Mouse (Mus musculus): Measurements from ENCODE around the gene Gm17606. TPM values are rescaled to one million over a fixed set of nuclear protein-coding genes. Genes with fewer than 3 reads are reported as not detected.

Gm17606 gene
- polyA plus RNA-seq, 1 experiment from 2014 or later: not detected

DNA sequence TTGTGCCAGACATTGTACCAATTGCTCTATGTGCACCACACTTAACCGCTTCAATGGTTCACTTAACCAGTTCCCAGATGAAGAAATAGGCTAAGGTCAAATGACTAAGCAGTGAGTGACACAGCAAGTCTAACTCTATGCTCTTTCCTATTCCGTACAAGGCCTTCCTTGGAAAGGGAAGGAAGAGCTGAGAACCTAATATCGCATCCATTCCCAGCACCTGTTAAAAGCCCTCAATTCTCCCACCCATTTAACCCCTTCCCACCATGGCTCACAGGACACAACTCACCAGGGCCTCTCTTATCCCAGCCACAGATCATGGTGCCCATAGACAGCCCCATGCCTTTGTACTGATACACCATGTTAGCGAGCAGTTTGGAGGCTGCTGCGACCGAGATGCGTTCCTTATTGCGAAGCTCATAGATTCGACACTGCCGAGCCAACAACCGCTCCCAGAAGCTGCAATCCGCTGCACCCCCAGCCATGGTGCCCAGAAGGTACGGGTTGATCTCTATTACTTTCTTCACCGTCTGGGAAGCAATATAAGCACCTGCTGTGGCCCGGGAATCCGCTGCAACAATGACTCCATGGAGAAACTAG is 24.4 kb upstream of the Gm17606 start:
- H3K9me3 ChIP-seq (ENCODE audit: control insufficient read depth, low read depth, low read length): no peaks in the 10 kb centered on the region
- H3K36me3 ChIP-seq (ENCODE audit: control insufficient read depth, insufficient read depth, low read length): peaks cover 11% of the 10 kb centered on the region
- no peak overlapping the region for H3K4me2 ChIP-seq (replicated peaks; ENCODE audit: low read depth, low read length)
- H3K27ac ChIP-seq (ENCODE audit: low read length): no peak overlapping the region
- no peak for ATAC-seq (ENCODE audit: insufficient number of reproducible peaks, insufficient read depth, low FRiP score, low read depth)
- 92% methylated on average over 16 of the region's 16 CpGs for WGBS
- no peaks in the 10 kb centered on the region for H3K4me1 ChIP-seq (ENCODE audit: control insufficient read depth, insufficient read depth, low read length)
- H3K9ac ChIP-seq (replicated peaks; ENCODE audit: low read depth, low read length): no peak overlapping the region
- H3K4me3 ChIP-seq (ENCODE audit: low read depth, low read length): no peak overlapping the region
- H3K27me3 ChIP-seq (ENCODE audit: control insufficient read depth, insufficient read depth, low read length): no peaks in the 10 kb centered on the region

DNA sequence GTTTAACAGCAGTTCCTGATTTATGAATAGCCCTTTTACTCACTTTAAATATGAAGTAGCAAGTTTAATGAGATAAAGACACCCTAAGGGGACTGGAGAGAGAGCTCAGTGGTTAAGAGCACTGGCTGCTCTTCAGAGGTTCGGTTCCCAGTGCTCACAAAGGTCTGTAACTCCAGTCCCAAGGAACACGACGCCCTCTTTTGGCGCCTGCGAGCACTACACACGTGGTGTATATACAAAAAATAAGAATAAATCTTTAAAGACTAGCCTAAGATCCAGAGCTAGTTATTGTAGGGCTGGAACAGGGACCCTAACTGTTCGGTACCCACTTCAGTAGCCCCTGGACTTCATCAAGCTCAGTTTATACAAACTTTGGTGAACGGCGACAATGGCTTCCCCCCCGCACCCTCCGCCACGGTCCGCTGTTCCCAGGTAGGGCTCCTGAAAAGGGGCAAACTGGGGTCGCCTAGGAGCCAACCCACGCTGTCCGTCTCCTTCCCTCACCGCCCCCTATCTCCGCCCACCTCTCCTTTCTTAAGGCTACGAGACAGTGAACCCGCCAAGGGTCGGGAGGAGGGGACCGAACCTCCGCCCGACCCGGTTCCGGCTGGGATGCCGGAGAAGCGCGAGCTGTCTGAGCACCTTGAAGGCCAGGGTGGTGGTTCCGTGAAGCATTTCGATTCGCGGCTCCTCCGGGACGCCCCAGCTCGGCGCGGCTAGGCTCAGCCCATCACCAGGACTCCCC is 23.4 kb upstream of the Gm17606 start:
- Histone ChIP-seq H3K27me3 (ENCODE audit: control insufficient read depth, insufficient read depth, low read length) (no peaks in the 10 kb centered on the region), H3K9ac (replicated peaks; ENCODE audit: low read depth, low read length) (peak overlapping the region; percentile 74), H3K4me1 (ENCODE audit: control insufficient read depth, insufficient read depth, low read length) (no peaks in the 10 kb centered on the region), H3K9me3 (ENCODE audit: control insufficient read depth, low read depth, low read length) (no peaks in the 10 kb centered on the region), H3K4me3 (ENCODE audit: low read depth, low read length) (peak overlapping the region; percentile 84), H3K36me3 (ENCODE audit: control insufficient read depth, insufficient read depth, low read length) (peaks cover 11% of the 10 kb centered on the region), H3K27ac (ENCODE audit: low read length) (peak overlapping the region; percentile 64), H3K4me2 (replicated peaks; ENCODE audit: low read depth, low read length) (peak overlapping the region; percentile 70)
- 2% methylated on average over 38 of the region's 38 CpGs for WGBS
- peak; percentile 56; the same call in 1 of the 2 replicates for ATAC-seq (ENCODE audit: insufficient number of reproducible peaks, insufficient read depth, low FRiP score, low read depth)

DNA sequence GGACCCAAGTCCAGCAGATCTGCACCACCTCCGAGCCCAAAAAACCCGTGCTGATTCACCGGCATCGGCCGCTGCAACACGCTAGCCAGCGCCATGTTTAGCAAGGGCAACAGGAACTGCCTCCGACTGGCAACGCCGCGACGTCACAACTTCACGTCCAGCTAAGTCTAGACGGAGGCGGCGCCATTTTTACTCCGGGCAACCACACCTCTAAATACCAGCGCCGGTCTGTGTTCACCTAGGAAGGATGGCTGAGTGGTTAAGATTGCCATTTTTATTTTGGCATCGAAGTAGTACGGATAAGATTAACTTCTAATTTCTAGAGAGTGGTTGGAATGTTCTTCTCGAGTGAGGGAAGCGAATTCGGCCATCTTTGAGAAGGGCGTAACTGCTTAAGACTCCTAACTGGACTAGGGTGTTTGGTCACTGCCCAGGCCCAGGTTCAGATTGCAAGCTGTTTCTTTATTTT is 22.8 kb upstream of the Gm17606 start, which contains the start of gene Psmb5:
Psmb5 (minus strand) TSS at position 126 of the 469 bp plus-strand sequence.
- Histone ChIP-seq H3K4me2 (replicated peaks; ENCODE audit: low read depth, low read length) (peak within 1 kb of the TSS; percentile 70), H3K9me3 (ENCODE audit: control insufficient read depth, low read depth, low read length) (no peaks in the 10 kb centered on the region), H3K27ac (ENCODE audit: low read length) (peak within 1 kb of the TSS; percentile 64), H3K27me3 (ENCODE audit: control insufficient read depth, insufficient read depth, low read length) (no peaks in the 10 kb centered on the region), H3K4me1 (ENCODE audit: control insufficient read depth, insufficient read depth, low read length) (no peaks in the 10 kb centered on the region), H3K9ac (replicated peaks; ENCODE audit: low read depth, low read length) (peak within 1 kb of the TSS; percentile 74), H3K4me3 (ENCODE audit: low read depth, low read length) (peak within 1 kb of the TSS; percentile 84), H3K36me3 (ENCODE audit: control insufficient read depth, insufficient read depth, low read length) (peaks cover 7% of the 10 kb centered on the region)
- under 1% methylated on average over 25 of the region's 25 CpGs for WGBS
- peak; percentile 83 for ATAC-seq (ENCODE audit: insufficient number of reproducible peaks, insufficient read depth, low FRiP score, low read depth)

DNA sequence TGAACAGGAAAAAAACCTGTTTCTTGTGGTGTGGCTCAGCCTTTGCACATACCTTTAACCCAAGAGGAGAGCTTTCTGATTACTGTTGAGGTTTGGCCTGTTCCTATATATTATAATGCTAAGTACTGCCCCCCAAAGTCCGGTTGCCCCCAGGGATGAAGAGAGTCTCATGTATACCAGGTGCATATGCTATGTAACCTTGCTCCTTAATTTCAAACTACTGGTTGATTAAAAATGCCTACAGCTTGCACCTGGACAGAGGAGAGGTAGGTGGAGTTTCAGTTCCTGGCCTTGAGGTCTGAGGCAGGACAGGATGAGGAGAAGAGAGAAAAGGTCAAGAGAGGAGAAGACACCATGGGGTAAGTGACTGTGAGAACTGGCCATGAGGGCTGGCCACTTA is 19.6 kb upstream of the Gm17606 start, which contains the start of gene Psmb11:
Psmb11 (plus strand) TSS at position 301 of the 400 bp plus-strand sequence.
- 82% methylated on average over 1 of the region's 1 CpGs for WGBS
- H3K27me3 ChIP-seq (ENCODE audit: control insufficient read depth, insufficient read depth, low read length): no peaks in the 10 kb centered on the region
- H3K27ac ChIP-seq (ENCODE audit: low read length): no peak within 1 kb of the TSS
- H3K4me3 ChIP-seq (ENCODE audit: low read depth, low read length): no peak within 1 kb of the TSS
- no peaks in the 10 kb centered on the region for H3K4me1 ChIP-seq (ENCODE audit: control insufficient read depth, insufficient read depth, low read length)
- H3K9ac ChIP-seq (replicated peaks; ENCODE audit: low read depth, low read length): no peak within 1 kb of the TSS
- no peak within 1 kb of the TSS for H3K4me2 ChIP-seq (replicated peaks; ENCODE audit: low read depth, low read length)
- peaks cover 2% of the 10 kb centered on the region; the same call in 1 of the 2 replicates for H3K36me3 ChIP-seq (ENCODE audit: control insufficient read depth, insufficient read depth, low read length)
- ATAC-seq (ENCODE audit: insufficient number of reproducible peaks, insufficient read depth, low FRiP score, low read depth): no peak
- H3K9me3 ChIP-seq (ENCODE audit: control insufficient read depth, low read depth, low read length): no peaks in the 10 kb centered on the region

DNA sequence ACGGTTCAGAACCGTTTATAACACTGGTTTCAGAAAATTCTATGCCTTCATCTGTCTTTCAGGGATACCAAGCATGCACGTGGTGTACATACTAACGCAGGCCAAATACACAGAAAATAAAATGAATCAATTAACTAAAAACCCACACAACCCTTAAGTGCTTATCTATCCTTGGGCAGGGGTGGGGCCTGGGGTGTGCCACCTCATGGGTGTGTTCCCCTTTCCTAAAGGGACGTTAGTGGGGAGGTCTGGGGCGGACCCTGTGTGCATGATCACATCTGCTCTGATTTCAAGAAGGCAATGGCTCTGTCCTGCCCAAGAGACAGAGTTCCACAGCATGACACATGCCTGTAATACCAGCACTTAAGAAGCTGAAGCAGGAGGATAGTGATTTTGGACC is 17.4 kb upstream of the Gm17606 start:
- 83% methylated on average over 6 of the region's 6 CpGs for WGBS
- ATAC-seq (ENCODE audit: insufficient number of reproducible peaks, insufficient read depth, low FRiP score, low read depth): no peak

DNA sequence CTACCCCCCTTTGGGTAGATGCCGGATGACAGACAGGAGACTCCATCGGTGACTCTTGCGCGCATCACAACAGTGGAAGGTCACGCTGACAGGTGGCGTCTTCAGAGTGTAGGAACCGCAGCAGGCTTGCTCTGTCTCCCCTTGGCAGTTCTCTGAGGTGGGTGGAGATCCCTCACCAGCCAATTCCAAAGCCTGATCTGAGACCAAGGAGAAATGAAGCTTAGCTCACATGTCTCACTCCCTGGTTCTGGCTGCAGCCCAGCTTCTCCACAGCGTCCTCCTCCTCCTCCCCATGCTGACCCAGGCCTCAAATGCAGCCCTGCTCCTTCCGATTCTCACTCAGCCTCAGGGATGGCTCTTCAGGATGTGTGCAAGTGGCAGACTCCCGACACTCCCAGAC is 15.8 kb upstream of the Gm17606 start:
- H3K9me3 ChIP-seq (ENCODE audit: control insufficient read depth, low read depth, low read length): no peaks in the 10 kb centered on the region
- H3K27ac ChIP-seq (ENCODE audit: low read length): no peak overlapping the region
- H3K27me3 ChIP-seq (ENCODE audit: control insufficient read depth, insufficient read depth, low read length): no peaks in the 10 kb centered on the region
- no peaks in the 10 kb centered on the region for H3K36me3 ChIP-seq (ENCODE audit: control insufficient read depth, insufficient read depth, low read length)
- WGBS: 67% methylated on average over 10 of the region's 10 CpGs
- H3K4me2 ChIP-seq (replicated peaks; ENCODE audit: low read depth, low read length): no peak overlapping the region
- H3K4me3 ChIP-seq (ENCODE audit: low read depth, low read length): no peak overlapping the region
- no peak overlapping the region for H3K9ac ChIP-seq (replicated peaks; ENCODE audit: low read depth, low read length)
- no peaks in the 10 kb centered on the region for H3K4me1 ChIP-seq (ENCODE audit: control insufficient read depth, insufficient read depth, low read length)
- no peak for ATAC-seq (ENCODE audit: insufficient number of reproducible peaks, insufficient read depth, low FRiP score, low read depth)

More for the DNA sequence above, 17.4 kb upstream of the Gm17606 start:
- H3K36me3 ChIP-seq (ENCODE audit: control insufficient read depth, insufficient read depth, low read length): no peaks in the 10 kb centered on the region
- no peak overlapping the region for H3K4me2 ChIP-seq (replicated peaks; ENCODE audit: low read depth, low read length)
- no peak overlapping the region for H3K9ac ChIP-seq (replicated peaks; ENCODE audit: low read depth, low read length)
- H3K4me3 ChIP-seq (ENCODE audit: low read depth, low read length): no peak overlapping the region
- H3K27me3 ChIP-seq (ENCODE audit: control insufficient read depth, insufficient read depth, low read length): no peaks in the 10 kb centered on the region
- no peaks in the 10 kb centered on the region for H3K4me1 ChIP-seq (ENCODE audit: control insufficient read depth, insufficient read depth, low read length)
- no peak overlapping the region for H3K27ac ChIP-seq (ENCODE audit: low read length)
- H3K9me3 ChIP-seq (ENCODE audit: control insufficient read depth, low read depth, low read length): no peaks in the 10 kb centered on the region

DNA sequence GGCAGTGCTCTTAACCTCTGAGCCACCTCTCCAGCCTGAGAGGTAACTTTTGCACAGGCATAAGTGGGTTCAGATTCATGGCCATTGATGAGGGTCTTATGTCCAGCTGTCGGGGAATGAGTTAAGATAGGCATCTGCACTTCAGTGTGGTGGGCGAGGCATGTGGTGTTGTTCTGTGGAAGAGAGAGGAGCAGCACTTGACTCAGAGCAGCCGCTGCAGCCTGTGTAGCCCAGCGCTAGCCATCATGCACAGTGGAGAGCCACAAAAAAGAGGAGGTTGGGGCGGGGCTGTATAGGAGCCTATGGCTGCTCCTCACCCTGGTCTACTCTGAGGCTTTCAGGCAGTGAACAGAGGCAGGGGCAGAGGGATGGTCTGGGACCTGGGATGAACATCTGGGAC is 12.6 kb upstream of the Gm17606 start:
- H3K4me3 ChIP-seq (ENCODE audit: low read depth, low read length): no peak overlapping the region
- WGBS: 73% methylated on average over 5 of the region's 5 CpGs
- peaks cover 15% of the 10 kb centered on the region for H3K36me3 ChIP-seq (ENCODE audit: control insufficient read depth, insufficient read depth, low read length)
- H3K4me2 ChIP-seq (replicated peaks; ENCODE audit: low read depth, low read length): no peak overlapping the region
- H3K4me1 ChIP-seq (ENCODE audit: control insufficient read depth, insufficient read depth, low read length): no peaks in the 10 kb centered on the region
- H3K27ac ChIP-seq (ENCODE audit: low read length): no peak overlapping the region
- no peak overlapping the region for H3K9ac ChIP-seq (replicated peaks; ENCODE audit: low read depth, low read length)
- no peaks in the 10 kb centered on the region for H3K27me3 ChIP-seq (ENCODE audit: control insufficient read depth, insufficient read depth, low read length)
- no peaks in the 10 kb centered on the region for H3K9me3 ChIP-seq (ENCODE audit: control insufficient read depth, low read depth, low read length)
- ATAC-seq (ENCODE audit: insufficient number of reproducible peaks, insufficient read depth, low FRiP score, low read depth): no peak

DNA sequence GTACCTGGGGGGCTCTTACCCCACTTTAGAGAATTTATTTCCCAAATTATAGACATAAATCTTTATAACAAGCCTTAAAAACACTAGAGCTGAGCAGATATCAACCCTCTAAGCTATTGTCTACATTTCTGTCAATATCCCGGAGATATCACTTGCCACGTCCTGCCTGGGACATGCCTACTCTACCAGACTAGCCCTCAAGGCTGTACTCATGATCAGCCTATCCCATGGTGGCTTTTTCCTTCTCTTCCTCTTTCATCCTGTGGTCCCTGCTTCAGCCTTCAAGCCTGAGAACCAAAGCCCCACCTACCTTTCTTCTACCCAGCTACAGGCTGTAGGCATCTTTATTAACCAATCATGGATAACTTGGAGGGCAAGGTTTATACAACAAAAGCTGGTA is 11.0 kb upstream of the Gm17606 start:
- Histone ChIP-seq H3K4me2 (replicated peaks; ENCODE audit: low read depth, low read length) (no peak overlapping the region), H3K36me3 (ENCODE audit: control insufficient read depth, insufficient read depth, low read length) (peaks cover 23% of the 10 kb centered on the region), H3K4me1 (ENCODE audit: control insufficient read depth, insufficient read depth, low read length) (no peaks in the 10 kb centered on the region), H3K27ac (ENCODE audit: low read length) (no peak overlapping the region), H3K27me3 (ENCODE audit: control insufficient read depth, insufficient read depth, low read length) (no peaks in the 10 kb centered on the region), H3K4me3 (ENCODE audit: low read depth, low read length) (no peak overlapping the region), H3K9ac (replicated peaks; ENCODE audit: low read depth, low read length) (no peak overlapping the region), H3K9me3 (ENCODE audit: control insufficient read depth, low read depth, low read length) (no peaks in the 10 kb centered on the region)
- no peak for ATAC-seq (ENCODE audit: insufficient number of reproducible peaks, insufficient read depth, low FRiP score, low read depth)
- 86% methylated on average over 2 of the region's 2 CpGs for WGBS

Measured in stomach, embryonic 14.5 days (tissue).